Mouse (Mus musculus): Measurements from ENCODE around the gene Slc4a10.
"Not testable (repeated sequence)": the region's sequence is repeated elsewhere in the genome, so short reads cannot be mapped to it uniquely, and the experiment has no call there.

Gene Slc4a10

GRCm38 (mm10) chr2:62046421-62046845 is at the start of gene Slc4a10:
Slc4a10 (plus strand) TSS chr2:62046462.
- DNase-seq (ENCODE audit: low spot score): peak; percentile 54

GRCm38 (mm10) chr2:62001251-62001650 is 45.0 kb upstream of the Slc4a10 start:
- not testable (repeated sequence) for DNase-seq (ENCODE audit: low spot score)

DNA sequence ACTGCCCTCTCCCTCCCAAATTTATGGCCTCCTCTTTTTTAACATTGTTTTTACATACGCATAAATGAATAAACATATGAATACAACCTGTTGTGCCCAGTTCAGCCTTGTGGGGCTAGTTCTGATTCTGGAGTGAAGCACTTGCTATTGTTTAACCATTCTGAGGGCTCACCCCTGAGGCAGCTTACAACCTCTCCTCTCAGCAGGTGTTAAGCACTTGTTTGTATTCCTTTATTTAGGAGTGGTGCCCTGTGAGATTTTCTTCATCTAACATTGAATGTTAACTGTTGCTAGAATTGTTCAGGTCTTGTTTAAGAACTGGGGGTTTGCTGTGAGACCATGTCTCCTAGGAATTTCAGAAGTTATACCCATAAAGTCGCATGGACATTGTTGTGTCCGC is 28.1 kb upstream of the Slc4a10 start:
- no peak for DNase-seq (ENCODE audit: low spot score)

GRCm38 (mm10) chr2:62046861-62047503 is 720 bp downstream of the Slc4a10 start:
- peak; percentile 27 for DNase-seq (ENCODE audit: low spot score)

DNA sequence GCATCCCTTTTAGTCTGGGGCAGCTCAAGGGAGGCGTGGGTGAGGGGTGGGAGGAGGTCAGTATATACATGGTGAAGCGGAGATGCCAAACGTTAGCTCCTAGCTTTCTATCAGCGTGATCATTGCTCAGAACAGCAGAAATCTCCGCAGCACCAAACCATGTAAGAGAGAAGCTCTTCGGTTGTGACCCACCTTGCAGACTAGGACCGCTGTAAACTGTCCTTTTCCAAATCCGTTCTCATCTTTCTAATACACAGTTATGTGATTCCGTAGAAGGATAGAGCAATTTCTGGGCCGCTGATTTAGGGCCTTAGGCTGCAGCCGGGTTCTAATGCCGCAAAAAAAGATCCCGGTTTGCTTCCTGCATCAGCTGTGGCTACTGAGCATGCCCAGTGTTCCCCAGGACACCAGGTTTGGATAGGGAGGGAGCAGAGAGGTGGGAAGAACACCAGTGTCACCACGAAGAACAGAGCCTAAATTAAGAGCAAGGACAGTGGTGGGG is 1.3 kb downstream of the Slc4a10 start:
- peak; percentile 33 for DNase-seq (ENCODE audit: low spot score)

DNA sequence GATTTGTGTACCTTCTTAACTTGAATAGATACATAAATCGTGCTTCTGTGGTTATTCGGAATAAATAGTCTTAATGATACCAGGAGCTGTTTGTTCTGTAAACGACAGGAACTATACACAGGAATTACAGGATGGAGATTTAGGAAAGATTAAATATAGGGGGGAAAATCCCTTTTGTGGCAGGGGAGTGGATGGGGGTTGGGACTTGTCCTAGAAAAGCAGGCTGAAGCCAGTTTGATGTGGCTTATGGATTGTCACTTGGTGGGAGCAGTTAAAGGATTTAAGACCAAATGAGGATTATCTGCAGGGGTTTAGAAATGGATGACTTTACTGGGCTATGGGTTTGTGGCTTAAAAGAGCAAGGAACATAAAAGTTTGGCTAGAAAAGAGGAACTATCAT is 1.9 kb downstream of the Slc4a10 start:
- DNase-seq (ENCODE audit: low spot score): no peak

GRCm38 (mm10) chr2:62076512-62076911 is 30.2 kb downstream of the Slc4a10 start:
- no peak for DNase-seq (ENCODE audit: low spot score)

GRCm38 (mm10) chr2:62087566-62087965 is 41.3 kb downstream of the Slc4a10 start:
- DNase-seq (ENCODE audit: low spot score): no peak

- no peak for DNase-seq (ENCODE audit: low spot score)
Measured at GRCm38 (mm10) chr2:62088715-62089114, 42.5 kb downstream of the Slc4a10 start.

- DNase-seq (ENCODE audit: low spot score): no peak
Measured at GRCm38 (mm10) chr2:62089208-62089607, 42.9 kb downstream of the Slc4a10 start.

DNA sequence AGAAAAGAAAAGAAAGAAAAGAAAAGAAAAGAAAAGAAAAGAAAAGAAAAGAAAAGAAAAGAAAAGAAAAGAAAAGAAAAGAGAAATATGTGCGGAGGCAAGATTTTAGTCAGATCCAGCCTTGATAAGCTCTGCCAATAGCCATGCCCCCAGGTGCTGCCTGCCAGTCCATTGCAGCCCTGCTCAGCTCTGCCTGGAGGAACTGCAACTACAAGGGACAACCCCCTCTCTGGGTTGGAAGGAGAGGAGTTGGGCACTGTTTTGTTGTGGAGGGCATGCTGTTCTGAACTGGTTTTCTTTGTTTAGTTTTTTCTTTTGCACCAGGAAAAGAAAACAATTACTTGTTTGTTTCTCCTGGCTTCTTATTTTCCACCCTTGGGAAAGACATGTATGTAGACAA is 54.3 kb downstream of the Slc4a10 start:
- DNase-seq (ENCODE audit: low spot score): no peak

GRCm38 (mm10) chr2:62115346-62115745 is 69.1 kb downstream of the Slc4a10 start:
- no peak for DNase-seq (ENCODE audit: low spot score)

- DNase-seq (ENCODE audit: low spot score): no peak
Measured at GRCm38 (mm10) chr2:62129975-62130374, 83.7 kb downstream of the Slc4a10 start.

- DNase-seq (ENCODE audit: low spot score): no peak
Measured at GRCm38 (mm10) chr2:62134911-62135310, 88.6 kb downstream of the Slc4a10 start.

DNA sequence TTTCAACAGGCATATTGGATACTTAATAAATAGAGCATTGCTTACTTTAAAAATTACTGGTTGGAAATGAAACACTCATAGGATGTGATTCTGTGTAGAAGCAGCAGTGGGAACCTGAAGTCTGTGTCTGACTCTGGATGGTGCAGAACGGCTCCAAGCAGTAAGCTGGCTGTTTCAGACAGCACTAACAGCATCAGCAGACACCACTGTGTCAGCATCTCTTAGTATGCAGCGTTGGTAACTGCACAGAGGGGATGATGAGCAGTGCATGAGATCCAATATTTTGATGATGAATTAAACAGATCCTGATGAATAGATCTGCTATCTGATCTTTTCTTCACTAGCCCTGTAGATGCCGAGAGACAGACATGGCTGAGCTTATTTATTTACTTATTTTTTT is 101.4 kb downstream of the Slc4a10 start:
- no peak for DNase-seq (ENCODE audit: low spot score)

DNA sequence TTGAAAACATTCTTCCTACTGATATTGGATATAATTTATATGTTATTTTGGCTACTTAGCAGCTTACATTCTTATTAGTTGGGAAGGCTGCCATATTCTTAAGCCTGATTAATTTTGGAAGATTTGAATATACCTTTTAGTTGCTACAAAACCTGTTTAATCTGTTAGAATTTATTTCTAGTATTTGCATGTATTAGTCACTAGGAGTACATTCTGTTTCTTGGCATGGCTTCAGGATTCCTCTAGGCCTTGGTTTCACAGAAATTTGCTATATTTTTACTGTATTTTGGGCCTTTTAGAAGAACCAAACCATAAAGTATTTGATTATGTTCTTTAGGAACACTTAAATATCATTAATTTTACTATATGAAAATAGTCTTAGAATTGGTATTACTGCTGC is 103.2 kb downstream of the Slc4a10 start:
- no peak for DNase-seq (ENCODE audit: low spot score)

- DNase-seq (ENCODE audit: low spot score): peak; percentile 40
Measured at GRCm38 (mm10) chr2:62150830-62151229, 104.6 kb downstream of the Slc4a10 start.

DNA sequence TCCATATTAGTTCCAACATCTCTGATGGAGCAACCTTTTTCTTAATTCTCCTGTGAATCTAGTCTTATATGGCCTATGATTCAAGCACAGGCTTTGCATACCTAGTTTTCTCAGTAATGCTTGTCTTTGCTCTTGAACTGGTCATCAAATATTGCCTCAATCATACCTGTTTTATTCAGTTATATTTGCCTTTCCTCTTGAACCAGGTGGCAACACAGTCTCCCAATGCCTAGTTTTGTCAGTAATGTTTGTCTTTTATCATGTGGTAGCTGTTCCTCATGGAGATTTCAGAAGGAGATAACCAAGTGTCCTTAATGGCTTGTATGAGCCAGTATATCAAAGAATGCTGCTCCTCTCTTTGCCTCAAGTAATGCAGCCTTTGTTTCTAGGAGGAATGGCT is 163.8 kb downstream of the Slc4a10 start:
- DNase-seq (ENCODE audit: low spot score): no peak

DNA sequence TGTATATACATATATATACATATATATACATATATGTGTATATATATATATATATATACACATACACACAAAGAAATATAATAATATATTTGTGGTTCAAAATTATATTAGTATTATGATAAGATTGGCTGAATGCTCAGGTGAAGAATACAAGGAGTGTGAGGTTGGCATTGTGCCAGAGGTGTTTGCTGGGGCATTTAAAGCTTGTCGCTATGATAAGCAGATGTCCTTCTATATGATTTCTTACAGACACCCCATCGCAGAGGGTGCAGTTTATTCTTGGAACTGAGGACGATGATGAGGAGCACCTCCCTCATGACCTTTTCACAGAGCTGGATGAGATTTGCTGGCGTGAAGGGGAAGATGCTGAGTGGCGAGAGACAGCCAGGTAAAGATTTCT is 164.8 kb downstream of the Slc4a10 start:
- DNase-seq (ENCODE audit: low spot score): no peak

- no peak for DNase-seq (ENCODE audit: low spot score)
Measured at GRCm38 (mm10) chr2:62227563-62227962, 181.3 kb downstream of the Slc4a10 start.

DNA sequence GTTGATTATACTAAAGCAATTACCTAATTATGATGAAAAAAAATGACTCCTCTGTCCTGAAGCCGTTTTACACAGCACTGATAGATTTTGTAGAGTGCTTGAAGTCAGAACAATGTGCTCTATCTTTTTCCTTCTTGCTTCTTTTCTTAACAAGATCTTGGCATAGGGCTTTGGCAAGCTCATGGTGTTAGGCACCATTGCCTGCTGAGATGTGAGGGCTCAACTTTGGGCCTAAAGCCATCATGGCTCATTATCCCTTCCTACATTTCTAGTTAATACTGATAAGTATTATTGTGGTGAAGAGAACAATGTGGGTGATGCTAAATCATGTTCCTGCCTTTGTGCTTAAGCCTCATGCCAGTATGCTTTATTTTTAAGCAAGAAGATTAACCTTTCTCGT is 185.0 kb downstream of the Slc4a10 start:
- DNase-seq (ENCODE audit: low spot score): no peak

DNA sequence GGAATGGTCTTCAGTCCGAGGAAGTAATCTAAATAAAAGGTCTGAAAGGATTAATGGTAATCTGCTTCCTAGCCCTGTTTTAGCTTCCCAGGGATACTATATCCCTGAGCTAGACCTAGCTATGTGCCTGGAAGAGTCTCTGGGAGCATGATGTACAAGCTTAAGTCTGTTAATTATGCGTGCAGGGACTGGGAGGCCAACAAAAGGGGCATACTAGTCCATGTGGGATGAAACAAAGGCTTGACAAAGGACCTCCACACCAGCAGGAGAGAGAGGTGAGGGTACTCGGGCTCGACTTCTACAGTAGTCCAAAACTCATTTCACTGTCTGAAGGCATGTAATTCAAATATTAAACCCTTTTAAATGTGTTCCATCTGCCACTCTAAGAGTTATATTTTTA is 197.9 kb downstream of the Slc4a10 start:
- no peak for DNase-seq (ENCODE audit: low spot score)

DNA sequence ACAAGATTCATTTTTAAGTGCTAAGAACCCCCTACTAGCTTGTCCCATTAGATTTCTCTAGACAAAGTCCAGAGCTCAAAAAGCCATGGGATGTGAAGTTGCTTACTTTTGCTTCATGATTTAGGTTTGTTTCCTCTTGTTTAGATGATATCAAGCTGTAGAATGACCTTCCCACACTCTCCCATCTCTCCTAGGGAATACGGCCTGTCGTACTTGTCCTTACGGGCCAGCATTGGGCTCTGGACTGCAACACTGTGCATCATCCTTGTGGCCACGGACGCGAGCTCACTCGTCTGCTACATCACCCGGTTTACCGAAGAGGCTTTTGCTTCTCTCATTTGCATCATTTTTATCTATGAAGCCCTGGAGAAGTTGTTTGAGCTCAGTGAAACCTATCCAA is 222.2 kb downstream of the Slc4a10 start:
- no peak for DNase-seq (ENCODE audit: low spot score)

GRCm38 (mm10) chr2:62271840-62272239 is 225.6 kb downstream of the Slc4a10 start:
- DNase-seq (ENCODE audit: low spot score): no peak
